Mouse (Mus musculus) embryonic facial prominence, embryonic 10.5 days (tissue): ENCODE results near the gene Gm3285. TPM values are rescaled to one million over a fixed set of nuclear protein-coding genes. Genes with fewer than 3 reads are reported as not detected.

Experiments used
- DNase-seq: peaks from one replicate; pipeline ENCODE4 v3.0.0-alpha.2; 2017; ENCODE audit warnings: low spot score
- H3K27ac ChIP-seq: fragments of 300-500 bp; sonication (generic); replicated peaks from 2 replicates; pipeline ENCODE4 v1.5.1; 2016; ENCODE audit warnings: mild to moderate bottlenecking
- H3K27me3 ChIP-seq: fragments of 300-500 bp; sonication (generic); replicated peaks from 2 replicates; pipeline ENCODE4 v1.6.1; 2016; ENCODE audit warnings: low read depth, mild to moderate bottlenecking; ENCODE audit not compliant: poor library complexity, severe bottlenecking
- H3K36me3 ChIP-seq: fragments of 300-500 bp; sonication (generic); replicated peaks from 2 replicates; pipeline ENCODE4 v1.6.1; 2016; ENCODE audit warnings: mild to moderate bottlenecking, moderate library complexity
- H3K4me1 ChIP-seq: fragments of 300-500 bp; sonication (generic); 2 replicates; pipeline ENCODE4 v1.6.1; 2016
- H3K4me3 ChIP-seq: fragments of 300-500 bp; sonication (generic); 2 replicates; pipeline ENCODE4 v1.5.1; 2016; ENCODE audit warnings: mild to moderate bottlenecking, moderate library complexity
- H3K9me3 ChIP-seq: fragments of 300-500 bp; sonication (generic); 2 replicates; pipeline ENCODE4 v1.6.1; 2016; ENCODE audit warnings: mild to moderate bottlenecking
- WGBS: fragments of 180-500 bp; shearing (Covaris S2); methylation state at CpG from one replicate; pipeline ENCODE4 v1.1.7; 2016; 5-methylcytosine and 5-hydroxymethylcytosine counted together
- polyA plus RNA-seq: library from polyadenylated mRNA; unstranded; fragments of >200 nt; fragmentation: Nextera tagmentation; extraction: Ambion mirVana; gene quantifications from 2 replicates; pipeline ENCODE4 v1.2.1, GENCODE M21; 2016

Gene Gm3285
- polyA plus RNA-seq, 1 experiment from 2014 or later = not detected

GRCm38 (mm10) chr10:77864762-77865143 is 3.0 kb downstream of the Gm3285 start:
- H3K4me1 ChIP-seq = peaks cover 10% of the 10 kb centered on the region
- 26% methylated on average over 11 of the region's 11 CpGs for WGBS
- H3K27me3 ChIP-seq = no peaks in the 10 kb centered on the region
- peak overlapping the region; percentile 51 for H3K4me3 ChIP-seq
- peak overlapping the region; percentile 61; the same call in 1 of the 2 replicates for H3K27ac ChIP-seq
- no peaks in the 10 kb centered on the region for H3K36me3 ChIP-seq
- no peak for DNase-seq
- no peaks in the 10 kb centered on the region for H3K9me3 ChIP-seq

- no peak overlapping the region for H3K4me3 ChIP-seq
- H3K36me3 ChIP-seq = no peaks in the 10 kb centered on the region
- no peaks in the 10 kb centered on the region for H3K9me3 ChIP-seq
- 14% methylated on average over 1 of the region's 1 CpGs for WGBS
- no peak overlapping the region for H3K27ac ChIP-seq
- DNase-seq = peak; percentile 26
- H3K4me1 ChIP-seq = peaks cover 10% of the 10 kb centered on the region
- no peaks in the 10 kb centered on the region for H3K27me3 ChIP-seq
These were observed 5.8 kb downstream of the Gm3285 start for GRCm38 (mm10) chr10:77867546-77867945.

GRCm38 (mm10) chr10:77869651-77870050 is 7.9 kb downstream of the Gm3285 start:
- 90% methylated on average over 7 of the region's 7 CpGs for WGBS
- no peaks in the 10 kb centered on the region for H3K27me3 ChIP-seq
- H3K4me1 ChIP-seq = peaks cover 6% of the 10 kb centered on the region
- no peak overlapping the region for H3K4me3 ChIP-seq
- no peaks in the 10 kb centered on the region for H3K36me3 ChIP-seq
- H3K9me3 ChIP-seq = no peaks in the 10 kb centered on the region
- no peak overlapping the region for H3K27ac ChIP-seq
- DNase-seq = no peak

GRCm38 (mm10) chr10:77878985-77879384 is 17.2 kb downstream of the Gm3285 start:
- Histone ChIP-seq H3K36me3 (no peaks in the 10 kb centered on the region), H3K27me3 (no peaks in the 10 kb centered on the region), H3K4me3 (no peak overlapping the region), H3K27ac (no peak overlapping the region), H3K9me3 (no peaks in the 10 kb centered on the region), H3K4me1 (peaks cover 4% of the 10 kb centered on the region; the same call in 1 of the 2 replicates)
- 63% methylated on average over 6 of the region's 6 CpGs for WGBS
- DNase-seq = peak; percentile 15

GRCm38 (mm10) chr10:77880305-77880704 is 18.5 kb downstream of the Gm3285 start:
- H3K9me3 ChIP-seq = no peaks in the 10 kb centered on the region
- peaks cover 4% of the 10 kb centered on the region; the same call in 1 of the 2 replicates for H3K4me1 ChIP-seq
- H3K27ac ChIP-seq = no peak overlapping the region
- no peaks in the 10 kb centered on the region for H3K27me3 ChIP-seq
- DNase-seq = no peak
- WGBS = 79% methylated on average over 3 of the region's 3 CpGs
- no peaks in the 10 kb centered on the region for H3K36me3 ChIP-seq
- H3K4me3 ChIP-seq = no peak overlapping the region

GRCm38 (mm10) chr10:77882553-77882952 is 20.8 kb downstream of the Gm3285 start:
- Histone ChIP-seq H3K36me3 (no peaks in the 10 kb centered on the region), H3K9me3 (no peaks in the 10 kb centered on the region), H3K4me1 (no peaks in the 10 kb centered on the region), H3K4me3 (no peak overlapping the region), H3K27me3 (no peaks in the 10 kb centered on the region), H3K27ac (no peak overlapping the region)
- no peak for DNase-seq
- 83% methylated on average over 5 of the region's 5 CpGs for WGBS

DNA sequence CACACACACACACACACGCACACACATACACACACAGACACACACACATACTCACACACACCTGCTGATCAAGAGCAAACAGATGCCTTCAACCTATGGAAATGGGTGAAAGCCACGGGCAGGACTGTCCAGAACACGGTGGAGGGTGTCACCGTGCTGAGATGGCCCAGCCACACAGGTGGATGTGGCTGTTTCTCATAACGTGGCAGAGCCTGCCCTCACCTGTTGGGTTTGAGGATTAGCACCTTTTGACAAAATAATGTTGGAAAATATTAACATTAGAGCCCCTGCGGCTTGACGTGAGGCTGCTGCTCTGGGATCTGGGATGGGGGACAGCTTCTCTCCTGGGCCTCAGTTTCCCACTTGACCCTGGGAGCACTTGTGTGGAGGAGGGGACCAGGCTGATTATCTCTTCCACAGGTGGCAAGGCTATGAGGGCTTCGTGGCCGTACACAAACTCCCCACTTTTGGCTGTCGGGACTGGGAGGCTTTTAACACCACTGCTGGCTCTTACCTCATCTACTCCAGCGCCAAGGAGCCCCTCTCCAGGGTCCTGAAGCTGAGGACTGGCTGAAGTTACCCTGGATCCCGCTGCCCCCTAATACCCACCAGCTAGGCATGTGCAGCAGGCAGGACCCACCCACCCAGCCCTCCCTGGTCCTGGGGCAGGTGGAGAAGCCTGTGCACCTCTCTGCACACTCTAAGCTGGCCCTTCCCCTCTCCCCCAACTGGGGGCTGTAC is 24.4 kb downstream of the Gm3285 start:
- Histone ChIP-seq H3K4me3 (no peak overlapping the region), H3K27me3 (no peaks in the 10 kb centered on the region), H3K36me3 (no peaks in the 10 kb centered on the region), H3K9me3 (peaks cover 7% of the 10 kb centered on the region; the same call in 1 of the 2 replicates), H3K4me1 (no peaks in the 10 kb centered on the region), H3K27ac (no peak overlapping the region)
- DNase-seq = peak; percentile 48
- WGBS = 58% methylated on average over 12 of the region's 12 CpGs

- Histone ChIP-seq H3K27ac (no peak overlapping the region), H3K27me3 (no peaks in the 10 kb centered on the region), H3K4me3 (no peak overlapping the region), H3K36me3 (no peaks in the 10 kb centered on the region), H3K4me1 (no peaks in the 10 kb centered on the region), H3K9me3 (peaks cover 7% of the 10 kb centered on the region; the same call in 1 of the 2 replicates)
- DNase-seq = no peak
- 85% methylated on average over 8 of the region's 8 CpGs for WGBS
These were observed 29.3 kb downstream of the Gm3285 start for GRCm38 (mm10) chr10:77890987-77891565.

- Histone ChIP-seq H3K27me3 (peaks cover 8% of the 10 kb centered on the region), H3K27ac (no peak overlapping the region), H3K9me3 (no peaks in the 10 kb centered on the region), H3K4me3 (no peak overlapping the region), H3K36me3 (no peaks in the 10 kb centered on the region), H3K4me1 (no peaks in the 10 kb centered on the region)
- DNase-seq = no peak
- WGBS = 62% methylated on average over 5 of the region's 5 CpGs
These were observed 33.8 kb downstream of the Gm3285 start for GRCm38 (mm10) chr10:77895562-77895961.

DNA sequence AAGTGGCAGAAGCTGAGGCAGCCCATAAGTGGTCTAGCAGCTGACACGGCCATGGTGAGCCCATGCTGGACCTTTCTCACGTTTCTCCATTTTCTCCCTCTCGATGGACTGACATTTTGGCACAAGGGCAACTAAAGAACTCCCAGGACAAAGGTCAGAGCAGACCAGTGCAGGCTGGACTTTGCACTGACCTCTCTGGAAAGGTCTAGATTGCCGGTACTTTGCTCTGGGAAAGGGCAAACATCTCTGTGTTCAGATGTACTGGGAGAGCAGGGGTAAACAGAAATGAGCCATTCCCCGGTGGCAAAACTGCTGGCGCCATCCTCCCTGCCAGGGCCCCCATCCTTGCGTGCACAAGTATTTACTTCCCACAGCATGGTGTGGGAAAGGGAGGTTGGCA is 38.4 kb downstream of the Gm3285 start:
- Histone ChIP-seq H3K4me1 (peaks cover 23% of the 10 kb centered on the region), H3K9me3 (no peaks in the 10 kb centered on the region), H3K27ac (no peak overlapping the region), H3K36me3 (no peaks in the 10 kb centered on the region), H3K4me3 (no peak overlapping the region), H3K27me3 (peaks cover 25% of the 10 kb centered on the region)
- no peak for DNase-seq
- 81% methylated on average over 7 of the region's 7 CpGs for WGBS

DNA sequence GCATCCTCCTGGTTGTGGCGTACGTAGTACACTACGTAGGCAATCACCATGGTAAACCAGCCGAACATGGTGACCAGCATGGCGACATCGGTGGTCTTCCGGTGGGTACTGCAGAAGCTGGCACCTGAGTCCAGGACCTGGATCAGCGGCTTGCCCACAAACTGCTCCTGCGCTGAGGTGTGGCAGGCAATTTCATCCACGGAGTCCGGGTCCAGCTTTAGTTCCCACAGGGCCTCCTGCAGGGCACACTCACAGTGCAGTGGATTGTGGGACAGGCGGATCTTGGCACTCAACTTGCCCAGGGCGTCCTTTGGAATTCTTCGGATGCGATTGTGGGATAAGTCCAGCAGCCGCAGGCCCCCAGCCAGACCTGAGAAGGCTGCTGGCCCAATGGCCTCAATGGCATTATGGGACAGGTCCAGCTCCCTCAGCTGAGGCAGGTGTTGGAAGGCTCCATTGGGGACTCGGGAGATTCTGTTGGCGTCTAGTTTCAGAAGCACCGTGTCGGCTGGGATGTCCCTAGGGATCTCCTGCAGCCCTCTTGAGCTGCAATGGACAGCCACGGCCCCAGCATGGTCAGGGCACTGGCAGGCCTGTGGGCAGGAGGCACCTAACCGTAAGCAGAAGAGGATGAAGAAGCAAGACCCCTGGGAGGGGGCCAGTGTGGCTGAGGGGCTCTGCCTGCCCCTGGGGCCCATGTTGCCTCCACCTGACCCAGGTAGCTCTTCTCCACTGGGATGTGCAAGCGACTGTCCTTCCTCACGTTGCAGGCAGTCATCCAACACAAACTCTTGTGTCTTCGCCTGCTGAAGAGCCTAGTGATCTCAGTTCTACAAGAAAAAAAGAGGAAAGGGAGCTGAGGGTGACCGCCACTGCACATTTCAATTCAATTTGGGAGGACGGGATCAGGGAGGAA is 39.4 kb downstream of the Gm3285 start:
- Histone ChIP-seq H3K4me3 (peak overlapping the region; percentile 77), H3K4me1 (peaks cover 23% of the 10 kb centered on the region), H3K9me3 (no peaks in the 10 kb centered on the region), H3K36me3 (no peaks in the 10 kb centered on the region), H3K27me3 (peaks cover 25% of the 10 kb centered on the region), H3K27ac (no peak overlapping the region)
- no peak for DNase-seq
- WGBS = 85% methylated on average over 27 of the region's 27 CpGs

DNA sequence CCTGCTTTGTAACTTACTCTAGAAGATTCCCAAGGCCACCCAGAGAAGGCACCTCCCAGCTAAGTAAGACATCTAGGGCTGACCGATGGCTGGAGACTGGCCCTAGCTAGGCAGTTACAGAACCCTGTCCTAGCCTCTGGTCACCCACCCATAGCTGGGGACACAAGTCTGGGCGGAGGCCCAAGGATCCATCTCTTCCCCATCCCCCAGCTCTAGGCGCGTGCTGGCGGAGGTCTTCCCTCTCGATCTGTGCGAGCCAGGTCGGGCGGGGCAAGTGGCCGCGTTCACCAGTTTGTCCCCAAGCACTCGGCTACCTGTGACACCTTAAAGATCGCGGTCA is 40.1 kb downstream of the Gm3285 start:
- Histone ChIP-seq H3K27ac (peak overlapping the region; percentile 81), H3K36me3 (no peaks in the 10 kb centered on the region), H3K27me3 (peaks cover 25% of the 10 kb centered on the region), H3K4me1 (peaks cover 23% of the 10 kb centered on the region), H3K4me3 (peak overlapping the region; percentile 77), H3K9me3 (no peaks in the 10 kb centered on the region)
- 3% methylated on average over 14 of the region's 14 CpGs for WGBS
- no peak for DNase-seq
